Mouse (Mus musculus) MEL (cell line): Measurements from ENCODE around the gene Cep68.
A peak's percentile ranks its signal among the peaks of the same experiment; 100 is the strongest.

Source experiments
- EP300 ChIP-seq, 2 experiments: IDR thresholded peaks; 2 replicates each; pipeline ENCODE4 v1.6.1; 2011; ENCODE audit warnings: improper control_type of control experiment in 2 of 2, low read length in 2 of 2, low read depth in 1 of 2, mild to moderate bottlenecking in 1 of 2
- ETS1 ChIP-seq: IDR thresholded peaks from 2 replicates; pipeline ENCODE4 v1.6.1; 2012; ENCODE audit warnings: low read depth, mild to moderate bottlenecking, inconsistent platforms, low read length, improper control_type of control experiment, moderate library complexity
- GATA1 ChIP-seq: IDR thresholded peaks from 2 replicates; pipeline ENCODE4 v1.6.1; 2011; ENCODE audit warnings: low read depth, low read length, improper control_type of control experiment
- NELFE ChIP-seq: IDR thresholded peaks from 2 replicates; pipeline ENCODE4 v1.6.1; 2011; ENCODE audit warnings: low read depth, low read length, improper control_type of control experiment
- POLR2A ChIP-seq, 2 experiments: IDR thresholded peaks; 2 replicates each; pipeline ENCODE4 v1.6.1; 2011 to 2012; ENCODE audit warnings: low read length in 2 of 2, mild to moderate bottlenecking in 2 of 2, control low read depth in 1 of 2, improper control_type of control experiment in 1 of 2, low read depth in 1 of 2, moderate library complexity in 1 of 2; ENCODE audit not compliant: control insufficient read depth in 1 of 2, insufficient read depth in 1 of 2, poor library complexity in 1 of 2
- RAD21 ChIP-seq: IDR thresholded peaks from 2 replicates; pipeline ENCODE4 v1.6.1; 2011; ENCODE audit warnings: mild to moderate bottlenecking, low read depth, low read length, improper control_type of control experiment

DNA sequence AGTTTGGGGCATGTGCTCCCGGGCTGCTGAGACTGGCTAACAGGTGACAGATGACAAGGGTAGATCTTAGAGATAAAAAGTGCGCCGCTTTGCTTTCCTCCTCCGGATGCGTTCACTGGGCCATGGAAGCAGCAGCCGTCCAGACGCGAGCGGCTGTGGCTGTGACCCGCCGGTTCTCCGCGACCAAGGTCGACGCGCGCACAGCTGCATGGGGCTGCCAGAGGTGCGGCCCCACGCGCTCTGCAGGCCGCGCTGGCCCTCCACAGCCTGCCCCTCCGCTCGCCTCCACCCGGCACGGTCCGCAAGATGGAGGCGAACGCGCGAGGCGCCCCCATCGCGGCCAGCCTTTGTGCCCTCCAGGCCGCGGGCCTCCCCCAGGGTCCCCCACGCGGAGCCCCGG is 389 bp downstream of the Cep68 start:
- TF ChIP-seq GATA1 (peak; percentile 32; the same call in 1 of the 2 replicates), NELFE (no peak), ETS1 (0 out of 2 replicates have a peak, but pooled peaks have one; percentile 25), RAD21 (no peak), EP300 (IDR thresholded peaks at IDR 0.05; ENCODE audit: low read depth in 1 of 2, low read length in 2 of 2) (no peak), POLR2A (IDR thresholded peaks at IDR 0.05; ENCODE audit: control insufficient read depth in 1 of 2, insufficient read depth in 1 of 2, low read depth in 1 of 2, low read length in 2 of 2, poor library complexity in 1 of 2) (no peak)
